Mouse (Mus musculus) kidney, postnatal 14 days (tissue): ENCODE measurements around the gene Serpinb13.
A peak's percentile ranks its signal among the peaks of the same experiment; 100 is the strongest.
"Not testable (repeated sequence)": the region's sequence is repeated elsewhere in the genome, so short reads cannot be mapped to it uniquely, and the experiment has no call there.

Experiments
- DNase-seq: peaks from one replicate; pipeline ENCODE4 v3.0.0; 2022; ENCODE audit warnings: mixed read lengths

Gene Serpinb13

GRCm38 (mm10) chr1:106980684-106981083 is at the start of gene Serpinb13:
Serpinb13 (plus strand) TSS chr1:106980984.
- DNase-seq = no peak

GRCm38 (mm10) chr1:106931954-106932353 is 48.8 kb upstream of the Serpinb13 start:
- DNase-seq = no peak

- DNase-seq = no peak
Measured at GRCm38 (mm10) chr1:106933658-106934057, 47.1 kb upstream of the Serpinb13 start.

- no peak for DNase-seq
Measured at GRCm38 (mm10) chr1:106934265-106934664, 46.5 kb upstream of the Serpinb13 start, which contains the start of gene Serpinb12. Serpinb12 (plus strand) TSS chr1:106934449.

- no peak for DNase-seq
Measured at GRCm38 (mm10) chr1:106947217-106947616, 33.6 kb upstream of the Serpinb13 start.

GRCm38 (mm10) chr1:106959981-106960380 is 20.8 kb upstream of the Serpinb13 start:
- DNase-seq = no peak

- DNase-seq = peak; percentile 3
Measured at GRCm38 (mm10) chr1:106961023-106961422, 19.8 kb upstream of the Serpinb13 start.

GRCm38 (mm10) chr1:106983092-106983491 is 2.3 kb downstream of the Serpinb13 start:
- no peak for DNase-seq

GRCm38 (mm10) chr1:106983865-106984264 is 3.1 kb downstream of the Serpinb13 start:
- no peak for DNase-seq

- peak; percentile 4 for DNase-seq
Measured at GRCm38 (mm10) chr1:107000424-107000823, 19.6 kb downstream of the Serpinb13 start.

GRCm38 (mm10) chr1:107001754-107002153 is 21.0 kb downstream of the Serpinb13 start:
- DNase-seq = no peak

GRCm38 (mm10) chr1:107006316-107006715 is 25.5 kb downstream of the Serpinb13 start:
- no peak for DNase-seq

- peak; percentile 1 for DNase-seq
Measured at GRCm38 (mm10) chr1:107014530-107014929, 33.7 kb downstream of the Serpinb13 start.

- no peak for DNase-seq
Measured at GRCm38 (mm10) chr1:107015210-107015609, 34.4 kb downstream of the Serpinb13 start.

GRCm38 (mm10) chr1:107025886-107026285 is 45.1 kb downstream of the Serpinb13 start:
- no peak for DNase-seq

GRCm38 (mm10) chr1:107034236-107034635 is 53.5 kb downstream of the Serpinb13 start:
- not testable (repeated sequence) for DNase-seq
